Mouse (Mus musculus) frontal cortex, postnatal 14 days (tissue): ENCODE measurements around the gene Sema3b.

ENCODE experiments used
- DNase-seq, 2 experiments: peaks; one replicate each; pipeline ENCODE4 v3.0.0; 2022; ENCODE audit warnings: low spot score in 2 of 2

Gene Sema3b

GRCm38 (mm10) chr9:107548820-107549219 lies 60.2 kb downstream of the Sema3b start:
- no peak for DNase-seq

GRCm38 (mm10) chr9:107547957-107548356 lies 61.1 kb downstream of the Sema3b start:
- DNase-seq, result no peak
